Mouse (Mus musculus): ENCODE results near the gene Crot. TPM values are rescaled to one million over a fixed set of nuclear protein-coding genes. Genes with fewer than 3 reads are reported as not detected.
A peak's percentile ranks its signal among the peaks of the same experiment; 100 is the strongest.

The Crot gene
- polyA plus RNA-seq (2014; fragmentation: Nextera tagmentation; extraction: Ambion mirVana): 35.9 and 39.0 TPM in 2 replicates

DNA sequence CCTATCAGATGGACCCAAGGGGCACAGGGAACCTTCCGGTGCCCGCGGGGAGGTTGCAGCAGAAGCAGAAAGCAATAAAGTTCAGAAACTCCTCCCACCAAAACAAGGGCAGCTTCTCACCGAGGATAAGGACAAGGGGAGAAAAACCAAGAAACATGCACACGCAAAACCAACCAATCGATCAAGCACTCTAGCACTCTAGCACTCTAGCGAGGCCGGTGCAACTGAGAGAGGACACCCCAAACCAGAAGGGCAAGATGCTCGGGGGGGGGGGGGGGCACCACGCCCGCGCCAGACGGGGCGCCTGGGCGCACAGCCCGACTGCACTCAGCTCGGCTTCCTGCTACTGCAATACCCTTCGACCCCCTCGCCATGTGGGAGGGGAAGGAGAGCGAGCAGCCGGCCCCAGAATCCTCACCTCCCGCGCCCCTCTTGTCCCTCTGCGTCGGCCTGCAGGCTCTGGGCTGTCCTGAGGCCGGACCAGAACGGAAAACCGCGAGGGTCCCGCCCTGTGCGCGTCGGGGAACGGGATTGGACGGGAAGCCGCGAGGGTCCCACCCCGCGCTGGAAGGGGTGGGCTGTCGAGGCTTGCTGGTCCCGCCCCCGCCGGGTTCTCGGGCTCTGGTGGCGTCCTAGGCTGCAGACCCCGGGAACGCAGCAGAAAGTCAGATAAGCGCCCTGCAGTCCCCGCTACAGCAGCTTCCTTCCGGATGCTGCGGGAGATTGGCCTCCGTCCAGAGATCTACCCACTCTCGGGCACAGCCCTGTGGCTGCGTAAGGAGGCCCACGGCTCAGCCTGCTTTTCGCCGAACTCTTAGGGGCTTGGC lies at the start of gene Crot:
TSS of gene Crot (minus strand) at position 639 of the 827 bp plus-strand sequence.
- DNase-seq (ENCODE audit: low spot score): peak; percentile 97
- Histone ChIP-seq H3K4me2 (ENCODE audit: low read depth) (peak within 1 kb of the TSS; percentile 55), H3K36me3 (ENCODE audit: control insufficient read depth, insufficient read depth, low read length) (no peaks in the 10 kb centered on the region), H3K4me1 (ENCODE audit: control insufficient read depth, insufficient read depth, low read length) (peaks cover 5% of the 10 kb centered on the region), H3K27ac (ENCODE audit: low read depth, low read length) (peak within 1 kb of the TSS; percentile 85), H3K27me3 (ENCODE audit: control insufficient read depth, insufficient read depth, low read length) (no peaks in the 10 kb centered on the region), H3K9me3 (ENCODE audit: control insufficient read depth, low read length) (no peaks in the 10 kb centered on the region), H3K4me3 (ENCODE audit: low read depth, low read length) (peak within 1 kb of the TSS; percentile 58), H3K9ac (ENCODE audit: low read length) (peak within 1 kb of the TSS; percentile 69)
- under 1% methylated on average over 56 of the region's 57 CpGs for WGBS
- ATAC-seq (ENCODE audit: insufficient read depth, low FRiP score, low TSS enrichment): peak; percentile 100

DNA sequence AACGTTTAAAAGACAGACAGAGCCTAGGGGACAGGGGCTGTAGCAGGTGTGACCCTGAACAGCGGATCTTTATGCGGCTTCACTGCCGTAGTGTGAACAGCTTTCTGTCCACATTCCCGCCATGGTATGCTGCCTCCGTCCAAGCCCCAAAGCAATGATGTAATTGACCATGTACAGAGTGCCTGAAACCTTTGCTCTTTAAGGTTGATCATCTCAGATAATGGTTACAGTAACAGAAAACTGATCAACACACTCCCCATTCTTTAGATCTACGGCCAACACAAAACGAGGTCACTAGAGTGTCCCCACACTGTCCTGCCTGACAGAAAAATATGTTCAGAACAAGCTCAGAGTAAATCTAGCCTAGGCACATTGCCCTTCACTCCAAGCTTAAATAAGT lies 48.8 kb upstream of the Crot start:
- Histone ChIP-seq H3K4me2 (ENCODE audit: low read depth) (no peak overlapping the region), H3K9me3 (ENCODE audit: control insufficient read depth, low read length) (no peaks in the 10 kb centered on the region), H3K36me3 (ENCODE audit: control insufficient read depth, insufficient read depth, low read length) (no peaks in the 10 kb centered on the region), H3K27me3 (ENCODE audit: control insufficient read depth, insufficient read depth, low read length) (no peaks in the 10 kb centered on the region), H3K4me3 (ENCODE audit: low read depth, low read length) (no peak overlapping the region), H3K9ac (ENCODE audit: low read length) (no peak overlapping the region), H3K4me1 (ENCODE audit: control insufficient read depth, insufficient read depth, low read length) (no peaks in the 10 kb centered on the region), H3K27ac (ENCODE audit: low read depth, low read length) (no peak overlapping the region)
- ATAC-seq (ENCODE audit: insufficient read depth, low FRiP score, low TSS enrichment) (no peak), DNase-seq (ENCODE audit: low spot score) (no peak)
- 88% methylated on average over 8 of the region's 8 CpGs for WGBS

DNA sequence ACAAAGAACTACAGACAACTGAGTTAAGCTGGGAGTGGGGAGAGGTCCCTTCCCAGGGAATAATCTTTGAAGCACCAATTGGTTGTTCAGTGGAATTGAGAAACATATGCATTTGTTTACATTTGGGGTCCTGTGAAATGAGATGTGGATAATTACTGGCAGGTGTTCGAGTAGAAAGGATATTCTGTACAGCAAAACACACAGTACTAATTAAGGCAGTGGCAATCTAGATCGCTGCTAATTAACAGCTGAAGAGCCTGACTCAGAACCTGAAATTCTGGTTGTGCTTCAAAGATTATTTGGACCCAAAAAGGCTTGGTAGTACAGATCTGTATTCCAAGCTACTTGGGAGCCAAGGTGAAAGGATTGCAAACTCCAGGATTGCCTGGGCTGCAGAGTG lies 47.7 kb upstream of the Crot start:
- Histone ChIP-seq H3K9ac (ENCODE audit: low read length) (no peak overlapping the region), H3K4me3 (ENCODE audit: low read depth, low read length) (no peak overlapping the region), H3K4me2 (ENCODE audit: low read depth) (no peak overlapping the region), H3K4me1 (ENCODE audit: control insufficient read depth, insufficient read depth, low read length) (no peaks in the 10 kb centered on the region), H3K36me3 (ENCODE audit: control insufficient read depth, insufficient read depth, low read length) (no peaks in the 10 kb centered on the region), H3K27me3 (ENCODE audit: control insufficient read depth, insufficient read depth, low read length) (no peaks in the 10 kb centered on the region), H3K27ac (ENCODE audit: low read depth, low read length) (no peak overlapping the region), H3K9me3 (ENCODE audit: control insufficient read depth, low read length) (no peaks in the 10 kb centered on the region)
- 61% methylated on average over 2 of the region's 2 CpGs for WGBS
- ATAC-seq (ENCODE audit: insufficient read depth, low FRiP score, low TSS enrichment): no peak
- DNase-seq (ENCODE audit: low spot score): no peak

DNA sequence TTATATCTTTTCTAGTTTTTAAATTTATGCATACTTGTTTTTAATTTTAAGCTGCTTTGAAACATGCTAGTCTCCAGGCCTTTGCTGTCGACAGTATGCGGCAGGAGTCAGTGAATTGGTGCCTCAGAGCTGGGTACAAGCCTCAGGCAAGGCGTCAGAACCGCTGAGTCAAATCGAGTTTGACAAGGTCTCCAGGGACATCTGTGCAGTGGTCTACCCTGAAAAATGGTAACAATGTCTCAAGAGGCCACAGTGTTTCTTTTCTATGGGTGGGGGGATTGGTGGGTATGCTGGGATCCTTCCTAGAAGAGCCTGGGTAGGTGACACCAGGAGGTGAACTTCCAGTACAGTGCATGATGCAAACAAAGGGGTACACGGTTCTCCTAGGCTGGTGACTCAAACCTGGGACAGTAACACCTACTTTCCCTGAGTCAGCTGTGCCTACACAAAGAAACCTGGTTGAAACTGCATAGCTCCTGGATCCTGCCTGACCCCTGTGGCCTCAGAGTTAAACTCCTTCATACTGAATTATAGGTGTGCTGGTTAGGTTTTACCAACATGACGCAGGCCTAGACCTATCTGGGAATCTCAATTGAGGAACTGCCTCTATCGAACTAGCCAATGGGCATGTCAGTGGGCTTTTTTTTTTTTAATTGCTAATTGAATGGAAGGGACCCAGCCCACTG lies 46.6 kb upstream of the Crot start:
- H3K36me3 ChIP-seq (ENCODE audit: control insufficient read depth, insufficient read depth, low read length): no peaks in the 10 kb centered on the region
- H3K27me3 ChIP-seq (ENCODE audit: control insufficient read depth, insufficient read depth, low read length): no peaks in the 10 kb centered on the region
- H3K4me1 ChIP-seq (ENCODE audit: control insufficient read depth, insufficient read depth, low read length): no peaks in the 10 kb centered on the region
- no peak overlapping the region for H3K9ac ChIP-seq (ENCODE audit: low read length)
- H3K4me2 ChIP-seq (ENCODE audit: low read depth): no peak overlapping the region
- ATAC-seq (ENCODE audit: insufficient read depth, low FRiP score, low TSS enrichment): no peak
- no peak for DNase-seq (ENCODE audit: low spot score)
- H3K27ac ChIP-seq (ENCODE audit: low read depth, low read length): no peak overlapping the region
- no peak overlapping the region for H3K4me3 ChIP-seq (ENCODE audit: low read depth, low read length)
- 86% methylated on average over 8 of the region's 8 CpGs for WGBS
- H3K9me3 ChIP-seq (ENCODE audit: control insufficient read depth, low read length): no peaks in the 10 kb centered on the region

DNA sequence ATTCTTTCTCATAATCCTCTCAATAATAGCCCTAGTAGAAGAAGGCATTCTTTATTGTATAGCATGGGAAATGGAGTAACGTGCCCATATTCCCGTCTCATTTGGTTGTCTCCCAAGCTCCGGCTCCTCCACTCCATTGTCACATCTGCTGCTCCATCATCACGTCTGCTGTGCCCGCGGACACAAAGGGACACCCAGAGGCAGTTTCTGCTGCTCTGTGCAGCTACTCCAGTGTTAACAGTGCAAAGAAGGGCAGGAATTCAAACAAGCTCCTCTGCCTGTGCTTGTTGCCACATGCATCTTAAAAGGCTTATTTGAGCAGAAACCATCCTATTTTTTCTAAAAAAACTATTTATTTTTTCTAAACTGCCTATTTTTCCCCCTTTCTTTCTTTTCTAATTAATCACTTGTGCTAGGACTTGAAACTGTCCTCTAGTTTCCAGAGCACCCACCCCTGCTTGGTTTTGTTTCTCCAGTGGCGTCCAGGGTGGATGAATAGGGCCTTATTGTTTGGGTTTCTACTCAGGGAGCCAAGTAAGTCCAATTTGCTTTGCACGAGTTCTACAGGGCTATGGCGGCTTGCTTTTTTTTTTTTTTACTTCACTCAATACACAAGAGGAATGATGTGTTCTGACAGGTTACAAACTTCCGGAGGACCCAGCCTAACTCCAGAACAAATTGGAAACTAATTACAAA lies 45.7 kb upstream of the Crot start:
- Histone ChIP-seq H3K27ac (ENCODE audit: low read depth, low read length) (no peak overlapping the region), H3K4me3 (ENCODE audit: low read depth, low read length) (no peak overlapping the region), H3K9me3 (ENCODE audit: control insufficient read depth, low read length) (no peaks in the 10 kb centered on the region), H3K9ac (ENCODE audit: low read length) (no peak overlapping the region), H3K27me3 (ENCODE audit: control insufficient read depth, insufficient read depth, low read length) (no peaks in the 10 kb centered on the region), H3K4me2 (ENCODE audit: low read depth) (no peak overlapping the region), H3K4me1 (ENCODE audit: control insufficient read depth, insufficient read depth, low read length) (no peaks in the 10 kb centered on the region), H3K36me3 (ENCODE audit: control insufficient read depth, insufficient read depth, low read length) (no peaks in the 10 kb centered on the region)
- no peak for ATAC-seq (ENCODE audit: insufficient read depth, low FRiP score, low TSS enrichment)
- no peak for DNase-seq (ENCODE audit: low spot score)
- 61% methylated on average over 10 of the region's 10 CpGs for WGBS

DNA sequence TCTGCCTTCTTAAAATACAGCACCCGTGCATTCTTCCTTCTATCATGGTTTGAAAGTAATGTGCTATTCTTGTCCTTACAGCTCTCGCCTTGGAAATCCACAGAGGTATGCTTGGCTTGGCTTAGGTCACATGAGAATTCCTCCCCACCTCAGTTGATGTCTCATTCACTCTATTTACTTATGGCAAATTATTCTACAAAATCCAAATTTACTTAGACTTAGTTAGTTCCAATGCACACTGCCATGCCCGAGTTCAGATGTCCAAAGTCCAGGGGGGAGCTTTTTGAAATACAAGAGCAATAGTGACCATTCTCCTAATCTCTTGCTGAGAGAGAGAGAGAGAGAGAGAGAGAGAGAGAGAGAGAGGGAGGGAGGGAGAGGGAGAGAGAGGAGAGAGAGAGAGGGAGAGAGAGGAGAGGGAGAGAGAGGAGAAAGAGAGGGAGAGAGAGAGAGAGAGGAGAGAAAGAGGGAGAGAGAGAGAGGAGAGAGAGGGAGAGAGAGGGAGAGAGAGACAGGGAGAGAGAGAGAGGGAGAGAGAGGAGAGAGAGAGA lies 43.6 kb upstream of the Crot start:
- Histone ChIP-seq H3K4me3 (ENCODE audit: low read depth, low read length) (no peak overlapping the region), H3K4me2 (ENCODE audit: low read depth) (no peak overlapping the region), H3K27ac (ENCODE audit: low read depth, low read length) (no peak overlapping the region), H3K4me1 (ENCODE audit: control insufficient read depth, insufficient read depth, low read length) (no peaks in the 10 kb centered on the region), H3K9me3 (ENCODE audit: control insufficient read depth, low read length) (no peaks in the 10 kb centered on the region), H3K27me3 (ENCODE audit: control insufficient read depth, insufficient read depth, low read length) (no peaks in the 10 kb centered on the region), H3K9ac (ENCODE audit: low read length) (no peak overlapping the region), H3K36me3 (ENCODE audit: control insufficient read depth, insufficient read depth, low read length) (no peaks in the 10 kb centered on the region)
- ATAC-seq (ENCODE audit: insufficient read depth, low FRiP score, low TSS enrichment) (no peak), DNase-seq (ENCODE audit: low spot score) (no peak)
- 86% methylated on average over 3 of the region's 3 CpGs for WGBS

DNA sequence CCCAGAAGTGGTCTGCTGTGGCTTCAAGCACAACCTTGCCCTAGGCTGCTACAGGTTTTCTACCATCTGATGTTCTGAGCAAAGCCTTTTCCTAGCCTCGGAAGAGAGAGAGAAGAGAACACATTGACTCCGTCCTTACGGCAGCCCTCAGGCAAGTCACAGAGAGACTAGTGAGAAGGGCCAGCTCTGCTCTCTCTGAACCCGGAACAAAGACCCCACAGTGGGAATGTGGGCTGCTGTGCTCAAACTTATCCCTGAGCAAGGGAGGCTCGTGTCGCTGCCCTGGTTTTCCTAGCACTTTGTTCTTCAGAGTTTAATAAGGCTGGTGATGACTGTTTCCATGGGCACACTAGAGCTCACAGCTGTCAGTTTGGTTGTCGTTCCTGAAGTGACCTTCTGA lies 42.9 kb upstream of the Crot start:
- no peaks in the 10 kb centered on the region for H3K36me3 ChIP-seq (ENCODE audit: control insufficient read depth, insufficient read depth, low read length)
- H3K9ac ChIP-seq (ENCODE audit: low read length): no peak overlapping the region
- 81% methylated on average over 7 of the region's 7 CpGs for WGBS

DNA sequence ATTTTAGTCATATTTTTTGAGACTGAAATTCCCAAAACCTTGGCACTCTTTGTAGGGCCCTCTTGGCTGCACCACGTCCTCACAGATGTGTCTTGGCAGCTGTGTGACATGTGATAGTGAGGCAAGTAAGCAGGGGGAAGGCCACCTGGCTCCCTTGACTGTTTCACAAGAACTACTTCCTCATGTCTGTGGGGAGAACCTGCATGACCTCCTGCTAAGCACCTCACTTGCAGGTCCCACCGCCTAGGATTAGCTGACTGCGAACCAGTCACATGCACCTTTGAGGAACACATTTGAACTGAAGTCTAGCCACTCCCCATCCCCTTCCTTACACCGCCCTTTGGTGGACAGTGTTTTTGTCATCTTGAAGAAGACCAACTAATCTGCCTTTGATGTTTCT lies 40.2 kb upstream of the Crot start:
- no peaks in the 10 kb centered on the region for H3K4me1 ChIP-seq (ENCODE audit: control insufficient read depth, insufficient read depth, low read length)
- H3K4me3 ChIP-seq (ENCODE audit: low read depth, low read length): no peak overlapping the region
- 79% methylated on average over 4 of the region's 4 CpGs for WGBS
- DNase-seq (ENCODE audit: low spot score): no peak
- H3K9me3 ChIP-seq (ENCODE audit: control insufficient read depth, low read length): no peaks in the 10 kb centered on the region
- no peak overlapping the region for H3K4me2 ChIP-seq (ENCODE audit: low read depth)
- no peaks in the 10 kb centered on the region for H3K27me3 ChIP-seq (ENCODE audit: control insufficient read depth, insufficient read depth, low read length)
- no peaks in the 10 kb centered on the region for H3K36me3 ChIP-seq (ENCODE audit: control insufficient read depth, insufficient read depth, low read length)
- H3K9ac ChIP-seq (ENCODE audit: low read length): no peak overlapping the region
- no peak overlapping the region for H3K27ac ChIP-seq (ENCODE audit: low read depth, low read length)
- no peak for ATAC-seq (ENCODE audit: insufficient read depth, low FRiP score, low TSS enrichment)

More for the DNA sequence above, 42.9 kb upstream of the Crot start:
- Histone ChIP-seq H3K27ac (ENCODE audit: low read depth, low read length) (no peak overlapping the region), H3K4me3 (ENCODE audit: low read depth, low read length) (no peak overlapping the region), H3K27me3 (ENCODE audit: control insufficient read depth, insufficient read depth, low read length) (no peaks in the 10 kb centered on the region), H3K9me3 (ENCODE audit: control insufficient read depth, low read length) (no peaks in the 10 kb centered on the region), H3K4me2 (ENCODE audit: low read depth) (no peak overlapping the region), H3K4me1 (ENCODE audit: control insufficient read depth, insufficient read depth, low read length) (no peaks in the 10 kb centered on the region)
- ATAC-seq (ENCODE audit: insufficient read depth, low FRiP score, low TSS enrichment) (no peak), DNase-seq (ENCODE audit: low spot score) (no peak)
